Mouse (Mus musculus): ENCODE results near the gene Lgals7. TPM values are rescaled to one million over a fixed set of nuclear protein-coding genes. Genes with fewer than 3 reads are reported as not detected.

Lgals7 gene
- polyA plus RNA-seq, 1 experiment from 2014 or later: 6.4 TPM

DNA sequence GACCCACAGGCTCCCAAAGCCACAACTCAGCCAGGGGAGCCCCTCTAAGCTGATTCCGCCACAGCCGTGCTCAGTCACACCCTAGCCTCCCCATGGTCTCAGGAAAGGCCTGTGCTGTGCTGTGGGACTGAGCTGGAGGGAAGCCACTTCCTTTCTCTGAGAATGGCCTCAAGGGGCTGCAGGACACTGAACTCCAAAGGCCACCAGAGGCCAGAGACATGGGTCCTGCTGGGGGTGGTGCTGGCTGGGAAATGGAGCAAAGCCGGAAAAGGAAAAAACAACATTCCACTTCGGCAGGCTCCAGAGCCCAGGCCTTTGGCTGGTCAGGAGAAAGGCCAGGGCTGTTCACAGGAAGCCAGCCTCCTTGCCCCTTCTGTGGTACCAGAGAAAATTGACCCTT lies 48.0 kb downstream of the Lgals7 start:
- no peaks in the 10 kb centered on the region for H3K4me1 ChIP-seq (replicated peaks)
- ATAC-seq (ENCODE audit: low FRiP score): no peak
- no peak overlapping the region for H3K9ac ChIP-seq
- peaks cover 98% of the 10 kb centered on the region for H3K36me3 ChIP-seq
- H3K27me3 ChIP-seq: no peaks in the 10 kb centered on the region
- no peak overlapping the region for H3K4me3 ChIP-seq
- peak overlapping the region; percentile 48 for H3K27ac ChIP-seq
- no peaks in the 10 kb centered on the region for H3K9me3 ChIP-seq
- no peak overlapping the region for H3K4me2 ChIP-seq
- 86% methylated on average over 4 of the region's 4 CpGs for WGBS

DNA sequence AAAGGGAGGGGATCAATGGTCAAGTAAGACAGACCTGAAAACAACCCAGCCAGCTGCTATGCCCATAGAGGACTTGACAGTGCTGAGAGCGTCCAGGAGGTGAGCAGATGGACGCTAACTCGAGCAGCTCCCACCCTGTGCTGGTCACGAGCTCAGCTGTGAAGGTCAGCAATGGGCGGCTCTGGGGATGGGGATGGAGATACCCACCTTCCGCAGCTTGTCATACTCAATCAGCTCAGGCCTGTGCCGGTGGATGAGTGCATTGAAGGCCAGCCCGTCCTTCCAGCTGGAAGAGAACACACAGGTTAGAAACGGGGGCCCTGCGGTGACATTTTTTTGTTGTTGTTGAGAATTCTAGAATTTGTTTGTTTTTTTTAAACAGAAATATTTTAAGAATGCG lies 49.5 kb downstream of the Lgals7 start:
- Histone ChIP-seq H3K9ac (no peak overlapping the region), H3K4me1 (replicated peaks) (peaks cover 7% of the 10 kb centered on the region), H3K36me3 (peaks cover 97% of the 10 kb centered on the region), H3K27me3 (no peaks in the 10 kb centered on the region), H3K4me2 (no peak overlapping the region), H3K4me3 (no peak overlapping the region), H3K9me3 (no peaks in the 10 kb centered on the region), H3K27ac (no peak overlapping the region)
- no peak for ATAC-seq (ENCODE audit: low FRiP score)
- WGBS: 73% methylated on average over 11 of the region's 11 CpGs

Other genes starting within 250 kb of the Lgals7 start
- gene Acp7, start 232.5 kb upstream of the Lgals7 start, polyA plus RNA-seq (2015; fragmentation: Nextera tagmentation; extraction: Ambion mirVana): not detected in 2 replicates
- 7.0 and 7.4 TPM in 2 replicates for gene Fbxo27, start 171.0 kb upstream of the Lgals7 start, polyA plus RNA-seq (2015; fragmentation: Nextera tagmentation; extraction: Ambion mirVana)
- gene Fbxo17, start 147.0 kb upstream of the Lgals7 start, polyA plus RNA-seq (2015; fragmentation: Nextera tagmentation; extraction: Ambion mirVana): 3.1 and 3.4 TPM in 2 replicates
- gene Mrps12, start 122.0 kb upstream of the Lgals7 start, polyA plus RNA-seq (2015; fragmentation: Nextera tagmentation; extraction: Ambion mirVana): 108 and 114 TPM in 2 replicates
- 20.6 and 22.6 TPM in 2 replicates for gene Sars2, start 121.9 kb upstream of the Lgals7 start, polyA plus RNA-seq (2015; fragmentation: Nextera tagmentation; extraction: Ambion mirVana)
- gene Ccer2, start 107.7 kb upstream of the Lgals7 start, polyA plus RNA-seq (2015; fragmentation: Nextera tagmentation; extraction: Ambion mirVana): 3.1 and 3.6 TPM in 2 replicates
- 105 and 111 TPM in 2 replicates for gene Sirt2, start 97.1 kb upstream of the Lgals7 start, polyA plus RNA-seq (2015; fragmentation: Nextera tagmentation; extraction: Ambion mirVana)
- gene Nfkbib, start 96.3 kb upstream of the Lgals7 start, polyA plus RNA-seq (2015; fragmentation: Nextera tagmentation; extraction: Ambion mirVana): 58.6 and 59.5 TPM in 2 replicates
- 2.7 and 2.8 TPM in 2 replicates for gene Rinl, start 74.9 kb upstream of the Lgals7 start, polyA plus RNA-seq (2015; fragmentation: Nextera tagmentation; extraction: Ambion mirVana)
- gene Hnrnpl, start 55.3 kb upstream of the Lgals7 start, polyA plus RNA-seq (2015; fragmentation: Nextera tagmentation; extraction: Ambion mirVana): 200 and 202 TPM in 2 replicates
- gene Ech1, start 38.6 kb upstream of the Lgals7 start, polyA plus RNA-seq (2015; fragmentation: Nextera tagmentation; extraction: Ambion mirVana): 81.8 and 87.5 TPM in 2 replicates
- 5.6 and 6.3 TPM in 2 replicates for gene Lgals4, start 30.0 kb upstream of the Lgals7 start, polyA plus RNA-seq (2015; fragmentation: Nextera tagmentation; extraction: Ambion mirVana)
- gene Capn12, start 17.6 kb downstream of the Lgals7 start, polyA plus RNA-seq (2015; fragmentation: Nextera tagmentation; extraction: Ambion mirVana): 0.38 and 0.43 TPM in 2 replicates
- 136 and 138 TPM in 2 replicates for gene Actn4, start 98.5 kb downstream of the Lgals7 start, polyA plus RNA-seq (2015; fragmentation: Nextera tagmentation; extraction: Ambion mirVana)
- 315 and 332 TPM in 2 replicates for gene Eif3k, start 118.0 kb downstream of the Lgals7 start, polyA plus RNA-seq (2015; fragmentation: Nextera tagmentation; extraction: Ambion mirVana)
- gene Map4k1, start 118.2 kb downstream of the Lgals7 start, polyA plus RNA-seq (2015; fragmentation: Nextera tagmentation; extraction: Ambion mirVana): 4.1 and 6.4 TPM in 2 replicates